Mouse (Mus musculus): ENCODE measurements at regions not wholly inside any gene's neighbourhood (a gene's known extent, or its start where the extent isn't known, plus 50 kb on each side); places are given as distances from the start of the nearest gene placed in this dataset.

- in situ Hi-C loops (cut with MboI; ENCODE audit: unreplicated experiment in 2 of 2), result no loop called here
Observed at GRCm38 (mm10) chr10:17230040-17230818, 492.8 kb upstream of the Cited2 start.

GRCm38 (mm10) chr10:17235955-17236650 is 486.9 kb upstream of the Cited2 start:
- in situ Hi-C loops (cut with MboI; ENCODE audit: unreplicated experiment in 2 of 2), result no loop called here

GRCm38 (mm10) chr10:17236761-17237160 is 486.3 kb upstream of the Cited2 start:
- in situ Hi-C loops (cut with MboI; ENCODE audit: unreplicated experiment in 2 of 2), result no loop called here

GRCm38 (mm10) chr10:17237463-17237862 is 485.6 kb upstream of the Cited2 start:
- in situ Hi-C loops (cut with MboI; ENCODE audit: unreplicated experiment in 2 of 2), result no loop called here

GRCm38 (mm10) chr10:17237918-17238850 is 484.8 kb upstream of the Cited2 start:
- in situ Hi-C loops (cut with MboI; ENCODE audit: unreplicated experiment in 2 of 2), result no loop called here

DNA sequence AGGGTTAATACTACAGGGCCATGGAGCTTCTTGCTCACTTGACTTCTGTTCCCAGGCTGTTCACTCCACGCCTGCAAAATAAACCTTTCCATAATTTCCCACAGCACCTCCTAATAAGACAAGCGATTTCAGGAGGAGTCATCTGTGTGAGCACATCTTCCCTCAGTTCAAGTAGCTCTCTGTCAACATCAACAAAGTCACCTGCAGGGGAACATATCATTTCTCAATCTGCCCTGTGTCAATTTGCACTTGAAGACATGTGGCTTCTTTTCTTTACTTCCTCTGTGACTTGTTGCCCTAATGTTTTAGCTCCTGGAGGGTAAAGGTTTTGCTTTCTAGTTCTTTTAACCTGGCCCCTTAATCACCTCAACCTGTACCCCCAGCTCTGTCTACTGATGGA is 474.7 kb upstream of the Cited2 start:
- in situ Hi-C loops (cut with MboI; ENCODE audit: unreplicated experiment in 2 of 2), result no loop called here

DNA sequence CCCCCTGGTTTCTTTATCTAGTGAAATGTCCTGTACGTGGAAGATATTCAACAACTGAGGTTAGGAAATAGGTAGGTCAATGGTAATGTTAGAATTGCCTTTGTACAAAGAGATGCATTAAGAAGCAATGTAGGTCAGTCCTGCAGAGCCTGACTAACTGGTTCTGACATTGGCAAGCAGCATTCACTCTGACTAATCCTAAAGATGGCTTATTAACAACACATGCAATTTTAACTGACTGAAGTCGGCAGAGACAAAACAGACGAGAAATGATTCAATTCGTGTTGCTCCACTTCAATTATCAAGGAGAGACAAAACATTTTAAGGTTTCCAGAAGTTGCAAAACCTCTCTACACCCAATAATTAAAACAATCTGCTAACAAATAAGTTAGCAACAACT is 470.0 kb upstream of the Cited2 start:
- in situ Hi-C loops (cut with MboI; ENCODE audit: unreplicated experiment in 2 of 2), result no loop called here

DNA sequence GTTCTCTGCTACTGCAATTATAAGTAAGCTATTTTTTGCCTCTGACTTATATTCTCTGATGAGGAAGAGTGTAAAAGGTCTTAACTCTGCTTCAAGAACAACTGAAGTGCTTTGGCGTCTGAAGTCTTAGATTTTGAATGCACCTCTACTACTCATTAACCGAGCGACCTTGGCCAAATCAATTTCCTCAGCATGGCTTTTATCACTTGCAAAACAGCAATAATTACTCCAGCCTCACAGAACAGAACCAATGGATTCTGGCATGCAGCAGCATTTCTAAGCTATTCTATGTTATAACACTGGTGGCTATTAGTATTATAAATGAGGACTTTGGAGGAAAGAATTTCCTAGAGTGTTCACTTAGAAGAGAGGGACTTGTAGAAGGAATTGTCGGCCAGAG is 462.9 kb upstream of the Cited2 start:
- in situ Hi-C loops (cut with MboI; ENCODE audit: unreplicated experiment in 2 of 2), result no loop called here

GRCm38 (mm10) chr10:17260615-17261014 is 462.4 kb upstream of the Cited2 start:
- in situ Hi-C loops (cut with MboI; ENCODE audit: unreplicated experiment in 2 of 2), result no loop called here

- in situ Hi-C loops (cut with MboI; ENCODE audit: unreplicated experiment in 2 of 2), result no loop called here
Observed at GRCm38 (mm10) chr10:17261192-17261824, 461.7 kb upstream of the Cited2 start.

GRCm38 (mm10) chr10:17261825-17262205 is 461.2 kb upstream of the Cited2 start:
- in situ Hi-C loops (cut with MboI; ENCODE audit: unreplicated experiment in 2 of 2), result no loop called here

DNA sequence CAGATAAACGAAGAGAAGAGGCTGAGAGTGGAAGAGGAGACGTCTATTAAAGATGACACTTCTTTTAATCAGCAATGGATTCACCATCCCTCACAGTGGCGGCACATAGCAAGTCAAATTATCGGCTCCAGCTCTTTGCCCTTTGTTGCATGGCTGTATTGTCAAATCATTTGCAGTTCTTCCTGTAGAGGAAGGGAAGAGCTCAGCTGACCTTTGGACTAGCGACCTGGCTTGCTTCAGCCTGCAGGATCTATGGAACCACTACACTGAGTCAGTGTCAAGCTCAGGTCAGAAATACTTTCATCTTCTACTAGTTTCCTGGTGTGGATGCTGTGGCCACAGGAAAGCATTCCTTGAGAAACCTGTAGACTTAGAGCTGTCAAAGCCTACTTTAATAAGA is 450.4 kb upstream of the Cited2 start:
- in situ Hi-C loops (cut with MboI; ENCODE audit: unreplicated experiment in 2 of 2), result no loop called here

- in situ Hi-C loops (cut with MboI; ENCODE audit: unreplicated experiment in 2 of 2), result no loop called here
Observed at GRCm38 (mm10) chr10:17273855-17274254, 449.2 kb upstream of the Cited2 start.

GRCm38 (mm10) chr10:17275214-17275613 is 447.8 kb upstream of the Cited2 start:
- in situ Hi-C loops (cut with MboI; ENCODE audit: unreplicated experiment in 2 of 2), result no loop called here

DNA sequence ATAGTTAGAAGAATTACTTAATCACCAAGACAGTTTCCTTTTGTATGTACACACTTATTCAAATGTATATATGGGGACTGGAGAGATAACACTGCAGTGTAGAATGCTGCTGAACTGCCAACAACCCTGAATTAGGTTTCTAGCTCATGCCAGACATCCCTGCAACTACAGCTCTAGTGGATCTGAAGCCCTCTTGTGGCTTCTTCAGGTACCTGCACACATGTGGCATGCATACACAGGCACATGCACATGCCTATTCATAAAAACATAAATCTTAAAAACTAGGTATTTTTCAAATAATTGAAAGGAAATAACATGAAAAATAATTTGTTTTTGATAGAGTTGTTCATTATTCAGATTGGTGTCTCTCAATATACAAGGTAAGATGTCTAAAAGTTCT is 445.1 kb upstream of the Cited2 start:
- in situ Hi-C loops (cut with MboI; ENCODE audit: unreplicated experiment in 2 of 2), result no loop called here

DNA sequence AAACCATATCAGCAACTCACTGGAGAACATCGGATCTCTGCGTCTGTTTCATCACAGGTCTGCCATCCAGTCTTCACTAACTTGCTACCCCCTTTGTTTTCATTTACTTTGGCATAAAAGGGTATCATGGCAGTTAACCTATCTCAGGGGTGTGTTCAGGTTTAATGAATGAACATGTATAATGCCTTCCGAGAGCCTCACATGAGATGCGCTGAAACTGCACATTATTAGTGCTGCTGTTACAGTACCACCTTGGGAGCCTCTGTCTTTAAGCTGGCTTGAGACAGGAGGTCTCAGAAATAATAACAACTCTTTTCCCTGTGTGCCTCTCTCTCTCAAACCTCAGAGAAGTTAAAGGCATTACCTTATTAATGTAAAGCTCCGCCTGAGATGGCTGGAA is 438.2 kb upstream of the Cited2 start:
- in situ Hi-C loops (cut with MboI; ENCODE audit: unreplicated experiment in 2 of 2), result loop anchor here in 1 of 2 experiments (5.0 kb wide), 1 partner anchor 437 kb away; the partner anchor contains the start of gene Cited2

DNA sequence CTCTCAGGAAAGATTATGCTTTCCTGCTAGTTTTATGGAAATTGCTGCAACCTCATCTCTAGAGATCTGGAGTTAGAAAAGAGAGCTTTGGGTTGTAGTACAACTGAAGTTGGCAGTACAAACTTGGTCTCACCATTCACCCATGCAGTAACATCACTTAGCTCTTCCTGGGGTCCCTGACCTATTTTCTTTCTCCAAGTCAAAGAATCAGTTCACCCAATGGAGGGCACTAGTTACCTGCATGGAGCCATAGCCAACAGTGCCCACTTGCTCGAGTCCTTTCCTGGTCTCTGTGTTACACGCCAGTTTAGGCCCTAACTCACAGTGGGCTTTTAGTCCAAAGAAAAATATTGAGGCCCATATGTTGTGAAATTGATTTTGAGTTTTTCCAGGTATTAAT is 435.9 kb upstream of the Cited2 start:
- in situ Hi-C loops (cut with MboI; ENCODE audit: unreplicated experiment in 2 of 2), result no loop called here

DNA sequence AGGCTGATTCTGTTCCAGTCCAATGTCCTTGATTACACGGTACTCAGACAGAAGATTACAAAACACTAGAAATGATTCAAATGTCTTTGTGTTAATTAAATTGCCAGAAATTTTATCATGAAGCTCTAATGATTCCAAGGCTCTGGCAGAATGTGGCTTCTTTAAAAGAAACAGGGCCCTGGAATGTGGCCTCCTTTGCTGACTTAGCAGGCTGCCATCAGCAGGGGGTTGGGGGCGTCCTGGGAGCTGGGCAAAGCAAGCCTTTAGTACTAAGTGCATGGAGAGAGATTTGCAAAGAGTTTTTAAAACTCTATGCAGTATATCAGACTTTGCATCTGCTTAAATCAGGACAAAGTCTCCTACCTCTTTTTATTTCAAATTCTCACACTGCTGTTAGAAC is 434.8 kb upstream of the Cited2 start:
- in situ Hi-C loops (cut with MboI; ENCODE audit: unreplicated experiment in 2 of 2), result no loop called here

- in situ Hi-C loops (cut with MboI; ENCODE audit: unreplicated experiment in 2 of 2), result no loop called here
Observed at GRCm38 (mm10) chr10:17292331-17292730, 430.7 kb upstream of the Cited2 start.

GRCm38 (mm10) chr10:17294440-17294839 is 428.6 kb upstream of the Cited2 start:
- in situ Hi-C loops (cut with MboI; ENCODE audit: unreplicated experiment in 2 of 2), result no loop called here

All from v-Abl transformed pro-B cells (cell line).